Mouse (Mus musculus) neural tube, embryonic 13.5 days (tissue): ENCODE measurements around the gene Olfr1132. TPM values are rescaled to one million over a fixed set of nuclear protein-coding genes. Genes with fewer than 3 reads are reported as not detected.
"Not testable (repeated sequence)": the region's sequence is repeated elsewhere in the genome, so short reads cannot be mapped to it uniquely, and the experiment has no call there.

ENCODE experiments used
- ATAC-seq: fragments of 200-750 bp; cut with Nextera tagmentation; 2 replicates; pipeline ENCODE4 v1.8.0; 2017; ENCODE audit warnings: low read depth, mild to moderate bottlenecking, moderate TSS enrichment, moderate library complexity
- H3K27ac ChIP-seq: fragments of 300-500 bp; sonication (generic); replicated peaks from 2 replicates; pipeline ENCODE4 v1.5.1; 2015; ENCODE audit warnings: moderate library complexity, mild to moderate bottlenecking, inconsistent platforms
- H3K27me3 ChIP-seq: fragments of 300-500 bp; sonication (generic); 2 replicates; pipeline ENCODE4 v1.6.1; 2015; ENCODE audit warnings: mild to moderate bottlenecking, inconsistent platforms
- H3K36me3 ChIP-seq: fragments of 300-500 bp; sonication (generic); 2 replicates; pipeline ENCODE4 v1.6.1; 2015; ENCODE audit warnings: mild to moderate bottlenecking, inconsistent platforms
- H3K4me1 ChIP-seq: fragments of 300-500 bp; sonication (generic); replicated peaks from 2 replicates; pipeline ENCODE4 v1.6.1; 2015; ENCODE audit warnings: inconsistent platforms
- H3K4me2 ChIP-seq: fragments of 300-500 bp; sonication (generic); 2 replicates; pipeline ENCODE4 v1.6.1; 2015; ENCODE audit warnings: inconsistent platforms, mild to moderate bottlenecking, moderate library complexity
- H3K4me3 ChIP-seq: fragments of 300-500 bp; sonication (generic); 2 replicates; pipeline ENCODE4 v1.5.1; 2015; ENCODE audit warnings: mild to moderate bottlenecking, inconsistent platforms
- H3K9ac ChIP-seq: fragments of 300-500 bp; sonication (generic); 2 replicates; pipeline ENCODE4 v1.6.1; 2015; ENCODE audit warnings: moderate library complexity, mild to moderate bottlenecking, inconsistent platforms
- H3K9me3 ChIP-seq: fragments of 300-500 bp; sonication (generic); 2 replicates; pipeline ENCODE4 v1.6.1; 2016; ENCODE audit warnings: inconsistent platforms
- WGBS: fragments of 180-500 bp; shearing (Covaris S2); methylation state at CpG from one replicate; pipeline ENCODE4 v1.1.7; 2015; 5-methylcytosine and 5-hydroxymethylcytosine counted together
- polyA plus RNA-seq: library from polyadenylated mRNA; unstranded; fragments of >200 nt; fragmentation: Nextera tagmentation; extraction: Ambion mirVana; gene quantifications from 2 replicates; pipeline ENCODE4 v1.2.1, GENCODE M21; 2015

Olfr1132 gene
- polyA plus RNA-seq: not detected in 2 replicates

DNA sequence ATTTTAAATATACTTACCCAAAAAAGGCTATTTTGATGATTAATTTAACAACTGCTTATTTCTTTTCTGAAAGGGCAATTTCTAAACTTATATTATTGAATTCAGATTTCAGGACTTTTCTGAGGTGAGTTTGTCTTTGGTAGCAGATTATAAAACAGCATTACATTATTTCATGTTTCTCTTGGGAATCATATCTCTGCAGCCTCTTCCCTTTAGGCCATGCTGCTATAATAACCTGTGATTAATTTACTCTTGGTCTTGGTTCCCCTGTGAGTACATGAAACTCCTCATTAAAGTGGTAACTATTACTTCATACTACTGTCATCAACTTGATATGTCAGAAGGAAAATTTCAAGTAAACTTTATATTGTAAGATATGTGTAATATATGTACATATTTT is at the start of gene Olfr1132:
Gene Olfr1132 (minus strand): TSS at position 101 of the 400 bp plus-strand sequence.
- no peak within 1 kb of the TSS for H3K4me3 ChIP-seq
- no peaks in the 10 kb centered on the region for H3K36me3 ChIP-seq
- H3K27me3 ChIP-seq: no peaks in the 10 kb centered on the region
- no peak for ATAC-seq
- H3K27ac ChIP-seq: no peak within 1 kb of the TSS
- no peaks in the 10 kb centered on the region for H3K4me1 ChIP-seq
- no peak within 1 kb of the TSS for H3K9ac ChIP-seq
- no peak within 1 kb of the TSS for H3K4me2 ChIP-seq
- no peaks in the 10 kb centered on the region for H3K9me3 ChIP-seq

DNA sequence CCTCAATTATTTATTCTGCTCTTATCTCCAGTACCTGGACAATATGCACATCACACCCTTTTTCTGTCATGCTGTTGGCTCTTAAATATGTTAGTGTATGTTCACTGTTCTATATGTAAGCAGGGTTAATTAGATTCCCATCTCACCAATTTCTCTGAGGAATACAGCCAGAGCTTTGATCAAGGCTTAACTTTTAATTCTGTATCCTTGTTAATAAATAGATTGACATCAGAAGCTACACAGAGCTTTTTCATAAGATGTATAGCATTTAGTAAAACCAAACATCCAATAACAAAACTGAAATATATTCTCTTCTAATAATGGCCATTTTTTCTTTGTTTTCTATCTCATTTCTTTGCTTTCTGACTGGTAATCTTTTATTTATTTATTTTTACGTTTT is 36.2 kb upstream of the Olfr1132 start, which contains the start of gene Olfr1135:
Gene Olfr1135 (minus strand): TSS at position 101 of the 400 bp plus-strand sequence.
- no peak within 1 kb of the TSS for H3K4me2 ChIP-seq
- no peaks in the 10 kb centered on the region for H3K36me3 ChIP-seq
- H3K27me3 ChIP-seq: no peaks in the 10 kb centered on the region
- no peak within 1 kb of the TSS for H3K27ac ChIP-seq
- no peak within 1 kb of the TSS for H3K9ac ChIP-seq
- 18% methylated on average over 1 of the region's 1 CpGs for WGBS
- no peak for ATAC-seq
- H3K4me1 ChIP-seq: no peaks in the 10 kb centered on the region
- no peak within 1 kb of the TSS for H3K4me3 ChIP-seq
- H3K9me3 ChIP-seq: no peaks in the 10 kb centered on the region

DNA sequence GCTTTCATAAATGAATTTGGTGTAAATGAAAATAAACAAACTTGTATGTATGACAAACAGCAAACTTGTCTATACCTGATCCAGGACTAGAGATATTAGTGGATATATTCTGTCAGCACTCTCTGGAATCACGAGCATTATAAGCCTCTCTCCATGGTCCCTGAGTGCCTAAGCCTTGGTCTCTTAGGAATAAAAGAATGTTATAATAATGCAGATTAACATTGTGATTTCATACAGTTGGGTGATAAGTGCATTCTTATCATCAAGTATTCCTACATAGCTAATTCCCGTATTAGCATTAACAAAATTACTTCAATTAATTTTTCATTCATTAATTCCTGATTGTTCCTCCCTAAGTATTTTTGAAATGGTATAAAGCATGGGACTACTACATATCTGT is 21.0 kb upstream of the Olfr1132 start, which contains the start of gene Olfr1134:
Gene Olfr1134 (minus strand): TSS at position 101 of the 400 bp plus-strand sequence.
- Histone ChIP-seq H3K9me3 (no peaks in the 10 kb centered on the region), H3K4me3 (no peak within 1 kb of the TSS), H3K4me1 (no peaks in the 10 kb centered on the region), H3K27me3 (no peaks in the 10 kb centered on the region), H3K4me2 (no peak within 1 kb of the TSS), H3K36me3 (no peaks in the 10 kb centered on the region), H3K9ac (no peak within 1 kb of the TSS), H3K27ac (no peak within 1 kb of the TSS)
- no peak for ATAC-seq
- WGBS: 94% methylated on average over 2 of the region's 2 CpGs

GRCm38 (mm10) chr2:87647274-87647673 is 9.9 kb upstream of the Olfr1132 start, which contains the start of gene Olfr1133:
TSS of gene Olfr1133 (minus strand) at chr2:87647374.
- Histone ChIP-seq H3K9me3 (no peaks in the 10 kb centered on the region), H3K27me3 (no peaks in the 10 kb centered on the region), H3K9ac (no peak within 1 kb of the TSS), H3K4me1 (no peaks in the 10 kb centered on the region), H3K36me3 (no peaks in the 10 kb centered on the region), H3K4me3 (no peak within 1 kb of the TSS), H3K4me2 (no peak within 1 kb of the TSS), H3K27ac (no peak within 1 kb of the TSS)
- ATAC-seq: no peak

- Histone ChIP-seq H3K27ac (no peak overlapping the region), H3K27me3 (no peaks in the 10 kb centered on the region), H3K9me3 (no peaks in the 10 kb centered on the region), H3K4me3 (no peak overlapping the region), H3K4me2 (no peak overlapping the region), H3K9ac (no peak overlapping the region), H3K36me3 (no peaks in the 10 kb centered on the region), H3K4me1 (no peaks in the 10 kb centered on the region)
- ATAC-seq: no peak
Observed at GRCm38 (mm10) chr2:87642441-87642840, 5.1 kb upstream of the Olfr1132 start.

GRCm38 (mm10) chr2:87626804-87627203 is 10.5 kb downstream of the Olfr1132 start, which contains the start of gene Olfr1131:
TSS of gene Olfr1131 (plus strand) at chr2:87627104.
- WGBS: 74% methylated on average over 3 of the region's 3 CpGs
- Histone ChIP-seq H3K27me3 (no peaks in the 10 kb centered on the region), H3K27ac (no peak within 1 kb of the TSS), H3K9me3 (no peaks in the 10 kb centered on the region), H3K4me1 (no peaks in the 10 kb centered on the region), H3K4me2 (no peak within 1 kb of the TSS), H3K4me3 (no peak within 1 kb of the TSS), H3K36me3 (no peaks in the 10 kb centered on the region), H3K9ac (no peak within 1 kb of the TSS)
- ATAC-seq: no peak

DNA sequence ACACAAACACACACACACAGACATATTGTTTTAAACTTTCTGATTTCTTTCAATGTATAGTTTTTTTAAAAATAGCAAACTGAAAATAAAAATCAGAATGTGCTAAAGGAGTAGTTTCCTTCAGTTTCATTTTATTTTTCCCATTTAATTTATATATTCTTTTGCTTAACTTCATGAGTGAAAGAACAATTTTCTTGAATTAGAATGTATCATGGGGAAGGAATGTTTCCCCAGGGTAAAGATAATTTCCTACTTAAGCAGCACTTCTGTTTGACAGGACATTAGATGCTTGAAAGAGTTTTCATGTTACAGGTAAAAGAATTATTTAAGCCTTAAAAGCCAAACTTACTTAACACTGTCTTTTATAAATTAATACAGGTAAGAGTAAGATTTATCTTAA is 31.4 kb downstream of the Olfr1132 start, which contains the start of gene Olfr1130:
Gene Olfr1130 (plus strand): TSS at position 301 of the 400 bp plus-strand sequence.
- not testable (repeated sequence) for H3K27ac ChIP-seq, H3K4me3 ChIP-seq, H3K27me3 ChIP-seq, H3K9ac ChIP-seq, H3K9me3 ChIP-seq, H3K36me3 ChIP-seq, H3K4me2 ChIP-seq, H3K4me1 ChIP-seq, ATAC-seq

Other genes with a start within 250 kb of the Olfr1132 start
- gene Olfr1123, start 220.9 kb downstream of the Olfr1132 start, polyA plus RNA-seq: not detected in 2 replicates
- gene Olfr1124, start 207.3 kb downstream of the Olfr1132 start, polyA plus RNA-seq: 0.10 TPM in 1 of 2 replicates, not detected in the other
- gene Olfr1126, start 183.6 kb downstream of the Olfr1132 start, polyA plus RNA-seq: not detected in 2 replicates
- not detected in 2 replicates for gene Pramel7, start 140.4 kb downstream of the Olfr1132 start, polyA plus RNA-seq
- not detected in 2 replicates for gene Pramel6, start 131.0 kb downstream of the Olfr1132 start, polyA plus RNA-seq
- gene Olfr153, start 105.7 kb downstream of the Olfr1132 start, polyA plus RNA-seq: not detected in 2 replicates
- gene Olfr1128, start 92.0 kb downstream of the Olfr1132 start, polyA plus RNA-seq: not detected in 2 replicates
- not detected in 2 replicates for gene Olfr1129, start 63.6 kb downstream of the Olfr1132 start, polyA plus RNA-seq
- not detected in 2 replicates for gene Olfr1130, start 31.3 kb downstream of the Olfr1132 start, polyA plus RNA-seq
- gene Olfr1131, start 10.4 kb downstream of the Olfr1132 start, polyA plus RNA-seq: not detected in 2 replicates
- gene Olfr1133, start 9.8 kb upstream of the Olfr1132 start, polyA plus RNA-seq: not detected in 2 replicates
- not detected in 2 replicates for gene Olfr1134, start 20.9 kb upstream of the Olfr1132 start, polyA plus RNA-seq
- gene Olfr1135, start 36.1 kb upstream of the Olfr1132 start, polyA plus RNA-seq: not detected in 2 replicates
- gene Olfr1136, start 56.4 kb upstream of the Olfr1132 start, polyA plus RNA-seq: not detected in 2 replicates
- not detected in 2 replicates for gene Olfr1137, start 75.6 kb upstream of the Olfr1132 start, polyA plus RNA-seq
- not detected in 2 replicates for gene Olfr1138, start 102.4 kb upstream of the Olfr1132 start, polyA plus RNA-seq
- gene Olfr1140, start 106.2 kb upstream of the Olfr1132 start, polyA plus RNA-seq: not detected in 2 replicates
- not detected in 2 replicates for gene Olfr1141, start 116.5 kb upstream of the Olfr1132 start, polyA plus RNA-seq
- gene Olfr152, start 141.9 kb upstream of the Olfr1132 start, polyA plus RNA-seq: not detected in 2 replicates
- gene Olfr1143, start 163.1 kb upstream of the Olfr1132 start, polyA plus RNA-seq: not detected in 2 replicates
- not detected in 2 replicates for gene Olfr1145, start 172.3 kb upstream of the Olfr1132 start, polyA plus RNA-seq
- not detected in 2 replicates for gene Olfr1148, start 193.0 kb upstream of the Olfr1132 start, polyA plus RNA-seq
- not detected in 2 replicates for gene Olfr1150-ps1, start 206.5 kb upstream of the Olfr1132 start, polyA plus RNA-seq
- gene Olfr1151, start 218.3 kb upstream of the Olfr1132 start, polyA plus RNA-seq: not detected in 2 replicates
- gene Olfr1152, start 229.0 kb upstream of the Olfr1132 start, polyA plus RNA-seq: not detected in 2 replicates